Mouse (Mus musculus): ENCODE measurements around the gene Agpat3. TPM values are rescaled to one million over a fixed set of nuclear protein-coding genes. Genes with fewer than 3 reads are reported as not detected.

Gene Agpat3
- total and polyA plus RNA-seq, 3 experiments, result 0.07 TPM; not detected in 2

DNA sequence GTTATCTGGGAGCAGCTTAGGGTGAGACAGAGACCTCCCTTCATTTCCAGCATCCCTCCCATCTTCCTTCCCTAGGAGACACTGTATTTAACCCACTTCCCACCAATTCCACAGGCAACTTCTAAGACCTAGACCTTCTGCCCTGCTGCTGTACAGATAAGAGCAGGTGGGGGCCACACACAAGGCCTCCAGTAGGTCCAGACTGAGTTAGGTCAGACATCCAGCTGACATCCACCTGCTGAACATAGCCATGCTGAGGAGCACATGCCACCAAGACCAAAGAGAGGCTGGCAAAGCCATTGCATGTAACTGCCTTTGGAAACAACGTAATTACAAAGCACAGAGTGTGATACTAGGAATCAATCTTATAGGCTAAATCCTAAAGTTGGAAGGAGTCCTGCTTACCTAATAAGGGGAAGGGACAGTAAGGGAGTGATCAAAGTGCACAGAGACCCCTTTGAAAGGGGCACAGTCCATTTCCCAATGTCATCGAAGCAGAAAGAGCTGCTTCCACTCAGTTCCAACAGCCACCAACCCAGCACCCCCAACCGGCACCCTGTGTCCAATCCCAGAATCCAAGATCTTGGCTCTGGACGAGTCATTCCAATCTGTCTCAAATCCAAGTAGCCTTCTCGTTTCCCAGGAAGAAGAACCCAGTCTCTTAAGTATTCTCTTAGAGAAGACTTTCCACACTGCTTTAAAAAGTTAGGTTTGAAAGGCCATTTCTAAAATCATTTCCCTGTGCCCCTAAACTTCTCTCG lies 1.3 kb downstream of the Agpat3 start:
- Histone ChIP-seq H3K4me3 (ENCODE audit: control insufficient read depth in 1 of 2, insufficient read depth in 1 of 2, low read depth in 2 of 2, low read length in 2 of 2) (no peak overlapping the region), H3K9ac (ENCODE audit: control insufficient read depth, low read depth, low read length, poor library complexity, severe bottlenecking) (no peak overlapping the region), H3K27me3 (ENCODE audit: control insufficient read depth in 1 of 2, insufficient read depth in 2 of 2, low read length in 2 of 2) (peaks cover 0 to 6% of the 10 kb centered on the region in 2 experiments; a peak in 3 of 4 replicates), H3K4me1 (ENCODE audit: control insufficient read depth in 1 of 2, insufficient read depth in 2 of 2, low read length in 2 of 2) (no peaks in the 10 kb centered on the region), H3K79me2 (ENCODE audit: control insufficient read depth, insufficient read depth, low read length, poor library complexity) (no peaks in the 10 kb centered on the region), H3K36me3 (ENCODE audit: control insufficient read depth in 1 of 2, insufficient read depth in 2 of 2, low read length in 2 of 2) (no peaks in the 10 kb centered on the region), H3K27ac (ENCODE audit: control insufficient read depth, low read depth, low read length) (no peak overlapping the region), H3K9me3 (replicated peaks; ENCODE audit: insufficient read depth, low read length) (no peaks in the 10 kb centered on the region)
- DNase-seq (ENCODE audit: low read depth, low spot score), result no peak
- TF ChIP-seq SIN3A (IDR thresholded peaks at IDR 0.05; ENCODE audit: low read length) (no peak), KAT2A (conservative IDR thresholded peaks at IDR 0.05; ENCODE audit: low read depth, low read length) (no peak), POLR2AphosphoS5 (IDR thresholded peaks at IDR 0.05; ENCODE audit: borderline replicate concordance, low read depth, low read length) (no peak), SMC3 (IDR thresholded peaks at IDR 0.05; ENCODE audit: low read depth, low read length) (no peak)

- Histone ChIP-seq H3K27me3 (ENCODE audit: control insufficient read depth in 1 of 2, insufficient read depth in 2 of 2, low read length in 2 of 2) (peaks cover 0 to 6% of the 10 kb centered on the region in 2 experiments; a peak in 3 of 4 replicates), H3K9me3 (replicated peaks; ENCODE audit: insufficient read depth, low read length) (no peaks in the 10 kb centered on the region), H3K79me2 (ENCODE audit: control insufficient read depth, insufficient read depth, low read length, poor library complexity) (no peaks in the 10 kb centered on the region), H3K4me3 (ENCODE audit: control insufficient read depth in 1 of 2, insufficient read depth in 1 of 2, low read depth in 2 of 2, low read length in 2 of 2) (no peak overlapping the region), H3K4me1 (ENCODE audit: control insufficient read depth in 1 of 2, insufficient read depth in 2 of 2, low read length in 2 of 2) (no peaks in the 10 kb centered on the region), H3K9ac (ENCODE audit: control insufficient read depth, low read depth, low read length, poor library complexity, severe bottlenecking) (no peak overlapping the region), H3K27ac (ENCODE audit: control insufficient read depth, low read depth, low read length) (no peak overlapping the region), H3K36me3 (ENCODE audit: control insufficient read depth in 1 of 2, insufficient read depth in 2 of 2, low read length in 2 of 2) (no peaks in the 10 kb centered on the region)
- TF ChIP-seq MYC (IDR thresholded peaks at IDR 0.05; ENCODE audit: low read depth, low read length), result no peak
- no peak for TF ChIP-seq ZNF384 (IDR thresholded peaks at IDR 0.05; ENCODE audit: low read depth, low read length)
- TF ChIP-seq BHLHE40 (IDR thresholded peaks at IDR 0.05; ENCODE audit: borderline replicate concordance, low read depth, low read length), result no peak
- no peak for TF ChIP-seq POLR2AphosphoS5 (IDR thresholded peaks at IDR 0.05; ENCODE audit: borderline replicate concordance, low read depth, low read length)
- no peak for TF ChIP-seq CHD1 (IDR thresholded peaks at IDR 0.05; ENCODE audit: low read depth, low read length)
- TF ChIP-seq POLR2A (IDR thresholded peaks at IDR 0.05; ENCODE audit: control insufficient read depth in 1 of 2, insufficient read depth in 1 of 2, low read depth in 1 of 2, low read length in 2 of 2, poor library complexity in 1 of 2), result no peak
- no peak for TF ChIP-seq POLR2AphosphoS2 (IDR thresholded peaks at IDR 0.05; ENCODE audit: low read length)
- TF ChIP-seq ETS1 (IDR thresholded peaks at IDR 0.05; ENCODE audit: low read depth, low read length), result no peak
- TF ChIP-seq ZKSCAN1 (IDR thresholded peaks at IDR 0.05; ENCODE audit: low read depth, low read length), result no peak
- no peak for TF ChIP-seq MAFK (IDR thresholded peaks at IDR 0.05; ENCODE audit: borderline replicate concordance, low read depth, low read length)
- TF ChIP-seq JUND (IDR thresholded peaks at IDR 0.05; ENCODE audit: low read depth, low read length), result no peak
- no peak for TF ChIP-seq MAX (IDR thresholded peaks at IDR 0.05; ENCODE audit: low read length)
- no peak for DNase-seq (ENCODE audit: low read depth, low spot score)
Observed at GRCm38 (mm10) chr10:78349464-78350165, 2.7 kb downstream of the Agpat3 start.

All from MEL (cell line).